Mouse (Mus musculus): ENCODE data around the gene Olfr1233. TPM values are rescaled to one million over a fixed set of nuclear protein-coding genes. Genes with fewer than 3 reads are reported as not detected.

The Olfr1233 gene
- not detected for total RNA-seq (2021)
- long read RNA-seq, experiment 1: 0 reads
- long read RNA-seq, experiment 2: 0 reads

- DNase-seq (ENCODE audit: low spot score in 2 of 2): no peak
- intact Hi-C loops (cut with DNase I): no loop called here
Measured at GRCm38 (mm10) chr2:89342298-89342697, at the start of gene Olfr1233. Olfr1233 (minus strand) TSS chr2:89342398.

- DNase-seq (ENCODE audit: low spot score in 2 of 2): no peak
- intact Hi-C loops (cut with DNase I): no loop called here
Measured at GRCm38 (mm10) chr2:89364765-89365164, 22.6 kb upstream of the Olfr1233 start, which contains the start of gene Olfr1234. Olfr1234 (minus strand) TSS chr2:89364865.

- no peak for DNase-seq (ENCODE audit: low spot score in 2 of 2)
- intact Hi-C loops (cut with DNase I): no loop called here
Measured at GRCm38 (mm10) chr2:89329575-89329974, 12.6 kb downstream of the Olfr1233 start, which contains the start of gene Olfr1232. Olfr1232 (minus strand) TSS chr2:89329675.

GRCm38 (mm10) chr2:89306974-89307373, 35.2 kb downstream of the Olfr1233 start, which contains the start of gene Olfr1231:
Olfr1231 (minus strand) TSS chr2:89307074.
- DNase-seq (ENCODE audit: low spot score in 2 of 2): no peak
- intact Hi-C loops (cut with DNase I): no loop called here

GRCm38 (mm10) chr2:89297168-89297567, 45.0 kb downstream of the Olfr1233 start, which contains the start of gene Olfr1230:
Olfr1230 (minus strand) TSS chr2:89297268.
- intact Hi-C loops (cut with DNase I): no loop called here
- DNase-seq (ENCODE audit: low spot score in 2 of 2): no peak

- DNase-seq (ENCODE audit: low spot score in 2 of 2): no peak
- intact Hi-C loops (cut with DNase I): no loop called here
Measured at GRCm38 (mm10) chr2:89287914-89288313, 54.3 kb downstream of the Olfr1233 start, which contains the start of gene Olfr1229. Olfr1229 (minus strand) TSS chr2:89288014.

Other genes starting within 250 kb of the Olfr1233 start
- not detected for gene Olfr1220, start 235.6 kb downstream of the Olfr1233 start, total RNA-seq (2021)
- gene Olfr1221, start 225.1 kb downstream of the Olfr1233 start, total RNA-seq (2021): not detected
- not detected for gene Olfr1222, start 209.3 kb downstream of the Olfr1233 start, total RNA-seq (2021)
- gene Olfr1223, start 190.8 kb downstream of the Olfr1233 start, total RNA-seq (2021): not detected
- gene Olfr1224-ps1, start 178.3 kb downstream of the Olfr1233 start, total RNA-seq (2021): not detected
- gene Olfr1225, start 167.7 kb downstream of the Olfr1233 start, total RNA-seq (2021): not detected
- not detected for gene Olfr1226, start 142.3 kb downstream of the Olfr1233 start, total RNA-seq (2021)
- gene Olfr1228, start 88.3 kb downstream of the Olfr1233 start, total RNA-seq (2021): not detected
- gene Olfr1229, start 54.4 kb downstream of the Olfr1233 start, total RNA-seq (2021): not detected
- gene Olfr1230, start 45.1 kb downstream of the Olfr1233 start, total RNA-seq (2021): not detected
- not detected for gene Olfr1231, start 35.3 kb downstream of the Olfr1233 start, total RNA-seq (2021)
- not detected for gene Olfr1232, start 12.7 kb downstream of the Olfr1233 start, total RNA-seq (2021)
- not detected for gene Olfr1234, start 22.5 kb upstream of the Olfr1233 start, total RNA-seq (2021)
- gene Olfr1238, start 67.3 kb upstream of the Olfr1233 start, total RNA-seq (2021): not detected
- gene Olfr1239, start 78.0 kb upstream of the Olfr1233 start, total RNA-seq (2021): not detected
- gene Olfr1240, start 100.6 kb upstream of the Olfr1233 start, total RNA-seq (2021): not detected
- not detected for gene Olfr1241, start 144.7 kb upstream of the Olfr1233 start, total RNA-seq (2021)
- gene Olfr1242, start 155.9 kb upstream of the Olfr1233 start, total RNA-seq (2021): not detected
- not detected for gene Olfr1243, start 189.1 kb upstream of the Olfr1233 start, total RNA-seq (2021)
- gene Olfr1245, start 236.0 kb upstream of the Olfr1233 start, total RNA-seq (2021): not detected

All from left cerebral cortex, postnatal 14 days (tissue).